Mouse (Mus musculus): ENCODE results near the gene Pdlim5.

- TF ChIP-seq MAFK (IDR thresholded peaks at IDR 0.05; ENCODE audit: insufficient read depth, low read depth, low read length): no peak
- TF ChIP-seq CHD2 (IDR thresholded peaks at IDR 0.05; ENCODE audit: low read depth, low read length): no peak
- TF ChIP-seq ZC3H11A (IDR thresholded peaks at IDR 0.05; ENCODE audit: borderline replicate concordance, low read depth, low read length): no peak
- no peak for TF ChIP-seq HCFC1 (IDR thresholded peaks at IDR 0.05; ENCODE audit: borderline replicate concordance, insufficient read depth, low read length)
These were observed 115.0 kb downstream of the Pdlim5 start for GRCm38 (mm10) chr3:142280366-142281092.
